Mouse (Mus musculus) G1E (cell line): ENCODE results near the gene Rgs7.

ENCODE experiments used
- CTCF ChIP-seq: IDR thresholded peaks from 2 replicates; pipeline ENCODE4 v1.5.1; 2012; ENCODE audit warnings: low read depth, low read length, inconsistent platforms, mixed read lengths
- GATA1 ChIP-seq: IDR thresholded peaks from 2 replicates; pipeline ENCODE4 v1.6.1; 2012; ENCODE audit warnings: borderline replicate concordance, low read length, inconsistent platforms, mixed read lengths
- POLR2AphosphoS5 ChIP-seq: IDR thresholded peaks from 2 replicates; pipeline ENCODE4 v1.6.1; 2012; ENCODE audit warnings: low read depth, low read length, inconsistent platforms; ENCODE audit not compliant: insufficient replicate concordance
- TAL1 ChIP-seq: conservative IDR thresholded peaks from 2 replicates; pipeline ENCODE4 v1.6.1; 2012; ENCODE audit warnings: low read depth, low read length, inconsistent platforms, mixed read lengths

- TF ChIP-seq GATA1 = no peak
- TF ChIP-seq CTCF = no peak
- no peak for TF ChIP-seq TAL1
- no peak for TF ChIP-seq POLR2AphosphoS5
These were observed 451.0 kb downstream of the Rgs7 start for GRCm38 (mm10) chr1:175041167-175041817.
